Mouse (Mus musculus) v-Abl transformed pro-B cells (cell line): ENCODE measurements at regions not wholly inside any gene's neighbourhood (a gene's known extent, or its start where the extent isn't known, plus 50 kb on each side); places are given as distances from the start of the nearest gene placed in this dataset.

Experiments used
- in situ Hi-C, 2 experiments: fragments of 400-800 bp; cut with MboI; formaldehyde crosslinking; loops; one replicate each; pipeline ENCODE4 v1.15.1; 2025; ENCODE audit not compliant: unreplicated experiment in 2 of 2

- in situ Hi-C loops, result no loop called here
These were observed 199.2 kb upstream of the Tgfbr2 start for GRCm38 (mm10) chr9:116374343-116374742.

GRCm38 (mm10) chr9:116373396-116373795 is 198.2 kb upstream of the Tgfbr2 start:
- in situ Hi-C loops, result no loop called here

- in situ Hi-C loops, result no loop called here
These were observed 194.0 kb upstream of the Tgfbr2 start for GRCm38 (mm10) chr9:116369059-116369718.

- in situ Hi-C loops, result no loop called here
These were observed 191.6 kb upstream of the Tgfbr2 start for GRCm38 (mm10) chr9:116366713-116367112.

- in situ Hi-C loops, result no loop called here
These were observed 191.0 kb upstream of the Tgfbr2 start for GRCm38 (mm10) chr9:116366193-116366592.

- in situ Hi-C loops, result no loop called here
These were observed 190.5 kb upstream of the Tgfbr2 start for GRCm38 (mm10) chr9:116365701-116366100.

GRCm38 (mm10) chr9:116365016-116365685 is 190.0 kb upstream of the Tgfbr2 start:
- in situ Hi-C loops, result no loop called here

- in situ Hi-C loops, result no loop called here
These were observed 185.9 kb upstream of the Tgfbr2 start for GRCm38 (mm10) chr9:116361092-116361491.

GRCm38 (mm10) chr9:116354056-116354732 is 179.0 kb upstream of the Tgfbr2 start:
- in situ Hi-C loops, result no loop called here

GRCm38 (mm10) chr9:116352801-116353494 is 177.8 kb upstream of the Tgfbr2 start:
- in situ Hi-C loops, result no loop called here

- in situ Hi-C loops, result no loop called here
These were observed 175.8 kb upstream of the Tgfbr2 start for GRCm38 (mm10) chr9:116350804-116351547.

- in situ Hi-C loops, result loop anchor here (25.0 kb wide), 3 partner anchors 210 to 1585 kb away; partner anchors contain the start of gene Cmtm7 (in 1 of the 2)
These were observed 171.9 kb upstream of the Tgfbr2 start for GRCm38 (mm10) chr9:116347021-116347420.

GRCm38 (mm10) chr9:116346495-116346894 is 171.3 kb upstream of the Tgfbr2 start:
- in situ Hi-C loops, result loop anchor here (25.0 kb wide), 3 partner anchors 209 to 1584 kb away; partner anchors contain the start of gene Cmtm7 (in 1 of the 2)

GRCm38 (mm10) chr9:116343086-116343481 is 167.9 kb upstream of the Tgfbr2 start:
- in situ Hi-C loops, result loop anchor here (25.0 kb wide), 3 partner anchors 206 to 1581 kb away; partner anchors contain the start of gene Cmtm7 (in 1 of the 2)

GRCm38 (mm10) chr9:116342446-116343085 is 167.4 kb upstream of the Tgfbr2 start:
- in situ Hi-C loops, result loop anchor here (25.0 kb wide), 3 partner anchors 205 to 1580 kb away; partner anchors contain the start of gene Cmtm7 (in 1 of the 2)

GRCm38 (mm10) chr9:116342009-116342408 is 166.8 kb upstream of the Tgfbr2 start:
- in situ Hi-C loops, result loop anchor here (25.0 kb wide), 3 partner anchors 205 to 1580 kb away; partner anchors contain the start of gene Cmtm7 (in 1 of the 2)

- in situ Hi-C loops, result loop anchor here (25.0 kb wide), 3 partner anchors 204 to 1579 kb away; partner anchors contain the start of gene Cmtm7 (in 1 of the 2)
These were observed 165.8 kb upstream of the Tgfbr2 start for GRCm38 (mm10) chr9:116340952-116341351.

GRCm38 (mm10) chr9:116338729-116339100 is 163.6 kb upstream of the Tgfbr2 start:
- in situ Hi-C loops, result loop anchor here (5.0 to 25.0 kb wide), 8 partner anchors 44 to 1576 kb away; partner anchors contain the start of gene Cmtm7 (in 1 of the 2)

- in situ Hi-C loops, result loop anchor here (5.0 to 25.0 kb wide), 8 partner anchors 44 to 1576 kb away; partner anchors contain the start of gene Cmtm7 (in 1 of the 2)
These were observed 163.1 kb upstream of the Tgfbr2 start for GRCm38 (mm10) chr9:116338093-116338728.
